Mouse (Mus musculus): Measurements from ENCODE around the gene Gm5741. TPM values are rescaled to one million over a fixed set of nuclear protein-coding genes. Genes with fewer than 3 reads are reported as not detected.

Gene Gm5741
- polyA plus RNA-seq, 1 experiment, result 0.48 TPM

DNA sequence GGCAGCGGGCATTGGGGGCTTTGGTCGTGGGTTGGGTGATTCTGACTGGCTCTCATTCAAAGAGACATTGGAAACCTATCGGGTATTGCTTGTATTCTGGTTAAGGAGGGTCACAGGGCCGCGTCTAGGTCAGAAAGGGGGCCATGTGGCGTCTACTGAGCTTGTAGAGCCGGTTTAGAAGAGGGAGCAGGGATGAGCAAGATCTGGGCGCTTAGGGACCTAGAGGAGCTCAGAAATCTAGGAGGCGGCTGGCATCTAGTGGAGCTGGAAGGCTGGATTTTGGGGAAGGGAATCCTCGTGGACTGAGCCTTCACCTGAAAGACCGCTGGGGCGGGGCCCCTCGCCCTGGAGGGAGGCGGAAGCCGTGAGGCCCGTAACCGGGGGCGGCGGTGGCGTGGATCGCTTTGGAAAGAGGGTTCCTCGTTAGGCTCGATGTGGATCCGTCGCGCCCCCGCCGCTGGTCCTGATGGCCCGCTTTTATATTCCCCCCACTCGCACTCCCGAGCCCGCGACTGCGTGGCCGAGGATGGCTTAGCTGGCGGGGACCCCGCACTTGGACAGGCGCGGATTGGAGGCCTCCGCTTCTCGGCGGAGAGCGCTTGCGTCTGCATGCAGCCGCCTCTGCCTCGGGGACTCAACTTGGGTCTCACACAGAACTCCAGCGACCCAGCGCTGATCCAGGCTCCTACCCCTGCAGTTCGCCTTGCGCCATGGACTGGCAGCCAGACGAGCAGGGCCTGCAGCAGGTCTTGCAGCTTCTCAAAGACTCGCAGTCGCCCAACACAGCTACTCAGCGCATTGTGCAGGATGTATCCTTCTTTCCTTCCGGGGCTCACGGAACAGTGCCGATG is 29.9 kb downstream of the Gm5741 start:
- Histone ChIP-seq H3K27ac (ENCODE audit: insufficient read depth, low read length) (peak overlapping the region; percentile 55), H3K36me3 (ENCODE audit: control insufficient read depth, insufficient read depth, low read length) (peaks cover 7% of the 10 kb centered on the region), H3K27me3 (ENCODE audit: control insufficient read depth, insufficient read depth, low read length) (no peaks in the 10 kb centered on the region), H3K4me1 (ENCODE audit: control insufficient read depth, insufficient read depth, insufficient read length) (peaks cover 8% of the 10 kb centered on the region; the same call in 1 of the 2 replicates), H3K4me3 (ENCODE audit: extremely low read depth, insufficient read depth, insufficient read length) (peak overlapping the region; percentile 88)
- peak in 1 of 2 experiments; percentile 50 for DNase-seq (ENCODE audit: low read depth in 1 of 2, low spot score in 2 of 2)
- WGBS, result under 1% methylated on average over 57 of the region's 57 CpGs
- TF ChIP-seq POLR2A (IDR thresholded peaks at IDR 0.05; ENCODE audit: low read depth, low read length) (no peak), CTCF (IDR thresholded peaks at IDR 0.05; ENCODE audit: extremely low read depth, insufficient read depth, insufficient read length, insufficient replicate concordance) (no peak)

DNA sequence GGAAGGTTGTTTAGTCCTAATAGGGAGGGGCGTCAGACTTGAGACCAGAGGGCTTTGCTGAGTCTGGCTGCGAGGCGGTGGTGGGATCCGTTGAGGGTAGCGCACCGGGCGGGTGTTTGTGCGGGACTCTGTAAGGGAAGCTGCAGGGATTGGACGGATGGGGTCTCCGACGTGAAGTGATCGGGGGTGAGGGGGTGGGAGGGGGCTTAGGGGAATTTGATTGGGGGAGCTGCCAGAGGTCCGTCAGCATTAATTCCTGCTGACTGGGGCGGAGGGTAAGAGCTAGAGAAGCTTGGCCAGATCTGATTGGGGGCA is 30.5 kb downstream of the Gm5741 start:
- peak overlapping the region; percentile 88 for H3K4me3 ChIP-seq (ENCODE audit: extremely low read depth, insufficient read depth, insufficient read length)
- H3K27ac ChIP-seq (ENCODE audit: insufficient read depth, low read length), result peak overlapping the region; percentile 21; the same call in 1 of the 2 replicates
- 2% methylated on average over 14 of the region's 14 CpGs for WGBS
- TF ChIP-seq CTCF (IDR thresholded peaks at IDR 0.05; ENCODE audit: extremely low read depth, insufficient read depth, insufficient read length, insufficient replicate concordance) (no peak), POLR2A (IDR thresholded peaks at IDR 0.05; ENCODE audit: low read depth, low read length) (no peak)
- no peak for DNase-seq (ENCODE audit: low read depth in 1 of 2, low spot score in 2 of 2)
- H3K36me3 ChIP-seq (ENCODE audit: control insufficient read depth, insufficient read depth, low read length), result peaks cover 11% of the 10 kb centered on the region
- H3K4me1 ChIP-seq (ENCODE audit: control insufficient read depth, insufficient read depth, insufficient read length), result peaks cover 8% of the 10 kb centered on the region; the same call in 1 of the 2 replicates
- no peaks in the 10 kb centered on the region for H3K27me3 ChIP-seq (ENCODE audit: control insufficient read depth, insufficient read depth, low read length)

DNA sequence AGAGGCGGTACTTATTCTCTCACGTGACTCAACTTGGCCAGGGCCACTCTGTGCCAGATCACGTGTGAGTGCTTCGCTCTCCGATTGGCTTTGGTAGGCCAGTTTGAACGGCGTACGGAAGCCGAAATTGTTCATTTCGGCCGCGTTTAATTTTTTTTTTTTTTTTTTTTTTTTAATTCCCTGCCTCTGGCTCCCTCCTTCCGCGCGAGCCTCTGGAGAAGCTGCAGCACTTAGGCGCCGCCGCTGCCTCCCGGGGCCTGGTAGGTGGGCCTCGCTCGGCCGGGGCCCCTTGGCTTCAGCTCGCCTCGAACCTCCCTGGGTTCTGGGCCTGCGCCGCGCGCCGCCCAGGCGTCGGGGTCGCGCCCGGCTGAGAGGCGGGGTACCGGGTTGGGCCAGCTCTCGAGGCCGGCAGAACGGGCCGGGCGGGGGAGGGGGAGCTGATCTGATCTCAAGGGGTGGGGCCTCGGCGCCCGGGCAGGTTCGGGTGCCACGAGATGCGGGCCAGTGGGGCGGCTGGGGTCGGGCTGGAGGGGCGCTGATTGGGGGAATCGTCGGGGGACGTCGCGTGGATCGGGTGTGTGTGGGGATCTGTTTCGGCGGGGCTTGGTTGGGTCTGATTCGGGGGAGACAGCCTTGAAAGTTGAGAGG is 30.9 kb downstream of the Gm5741 start, which contains the start of gene Tnpo2:
Gene Tnpo2 (plus strand): TSS at position 198 of the 648 bp plus-strand sequence.
- peak within 1 kb of the TSS; percentile 88 for H3K4me3 ChIP-seq (ENCODE audit: extremely low read depth, insufficient read depth, insufficient read length)
- H3K27ac ChIP-seq (ENCODE audit: insufficient read depth, low read length), result peak within 1 kb of the TSS; percentile 92
- WGBS, result under 1% methylated on average over 57 of the region's 59 CpGs
- peak; percentile 87 to 93 for DNase-seq (ENCODE audit: low read depth in 1 of 2, low spot score in 2 of 2)
- peaks cover 8% of the 10 kb centered on the region; the same call in 1 of the 2 replicates for H3K4me1 ChIP-seq (ENCODE audit: control insufficient read depth, insufficient read depth, insufficient read length)
- peaks cover 11% of the 10 kb centered on the region for H3K36me3 ChIP-seq (ENCODE audit: control insufficient read depth, insufficient read depth, low read length)
- no peak for TF ChIP-seq POLR2A (IDR thresholded peaks at IDR 0.05; ENCODE audit: low read depth, low read length)
- no peak for TF ChIP-seq CTCF (IDR thresholded peaks at IDR 0.05; ENCODE audit: extremely low read depth, insufficient read depth, insufficient read length, insufficient replicate concordance)
- no peaks in the 10 kb centered on the region for H3K27me3 ChIP-seq (ENCODE audit: control insufficient read depth, insufficient read depth, low read length)

DNA sequence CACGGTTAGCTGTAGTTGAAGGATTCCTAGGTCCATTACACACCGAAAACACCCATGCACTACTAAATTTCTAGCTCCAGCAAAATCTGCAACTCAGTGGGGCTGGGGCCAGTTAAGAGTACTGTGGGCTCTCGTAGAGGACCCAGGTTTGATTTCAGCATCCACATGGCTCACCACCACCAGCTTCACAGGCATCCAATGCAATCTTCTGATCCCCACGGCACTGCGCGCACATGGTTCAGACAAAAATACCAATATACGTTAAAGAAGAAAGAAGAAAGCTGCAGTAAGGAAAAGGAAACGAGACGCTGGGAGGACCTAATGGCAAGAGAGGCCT is 31.4 kb downstream of the Gm5741 start:
- Histone ChIP-seq H3K27ac (ENCODE audit: insufficient read depth, low read length) (peak overlapping the region; percentile 82), H3K4me3 (ENCODE audit: extremely low read depth, insufficient read depth, insufficient read length) (peak overlapping the region; percentile 78), H3K4me1 (ENCODE audit: control insufficient read depth, insufficient read depth, insufficient read length) (peaks cover 8% of the 10 kb centered on the region; the same call in 1 of the 2 replicates), H3K36me3 (ENCODE audit: control insufficient read depth, insufficient read depth, low read length) (peaks cover 13% of the 10 kb centered on the region), H3K27me3 (ENCODE audit: control insufficient read depth, insufficient read depth, low read length) (no peaks in the 10 kb centered on the region)
- DNase-seq (ENCODE audit: low read depth in 1 of 2, low spot score in 2 of 2), result no peak
- TF ChIP-seq CTCF (IDR thresholded peaks at IDR 0.05; ENCODE audit: extremely low read depth, insufficient read depth, insufficient read length, insufficient replicate concordance) (no peak), POLR2A (IDR thresholded peaks at IDR 0.05; ENCODE audit: low read depth, low read length) (no peak; the same call in 1 of the 2 replicates)
- under 1% methylated on average over 9 of the region's 9 CpGs for WGBS

DNA sequence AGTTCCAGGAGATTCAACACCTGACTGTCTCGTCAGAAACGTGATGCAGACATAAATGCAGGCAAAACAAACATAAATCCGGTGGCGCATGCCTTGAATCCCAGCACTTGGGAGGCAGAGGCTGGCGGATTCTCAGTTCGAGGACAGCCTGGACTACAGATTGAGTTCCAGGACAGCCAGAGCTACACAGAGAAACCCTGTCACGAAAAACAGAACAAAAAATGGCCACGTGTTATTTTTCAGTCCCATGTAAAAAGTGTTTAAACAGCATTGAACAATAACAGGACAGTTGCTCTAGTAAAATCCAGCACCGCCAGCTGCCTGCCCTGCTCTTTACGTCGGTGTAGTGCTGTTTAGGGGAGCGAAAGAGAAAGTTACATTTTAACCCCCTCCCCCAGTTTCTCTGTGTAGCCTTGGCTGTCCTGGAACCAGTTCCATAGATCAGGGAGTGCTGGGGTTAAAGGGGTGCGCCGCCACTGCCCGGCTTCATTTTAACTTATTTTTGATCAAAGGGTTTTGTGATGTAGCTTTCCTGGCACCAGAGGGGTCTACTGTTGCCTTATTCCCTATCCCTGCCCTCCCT is 32.0 kb downstream of the Gm5741 start:
- Histone ChIP-seq H3K36me3 (ENCODE audit: control insufficient read depth, insufficient read depth, low read length) (peaks cover 11% of the 10 kb centered on the region), H3K4me3 (ENCODE audit: extremely low read depth, insufficient read depth, insufficient read length) (peak overlapping the region; percentile 78), H3K27ac (ENCODE audit: insufficient read depth, low read length) (peak overlapping the region; percentile 30), H3K4me1 (ENCODE audit: control insufficient read depth, insufficient read depth, insufficient read length) (peaks cover 8% of the 10 kb centered on the region; the same call in 1 of the 2 replicates), H3K27me3 (ENCODE audit: control insufficient read depth, insufficient read depth, low read length) (no peaks in the 10 kb centered on the region)
- TF ChIP-seq CTCF (IDR thresholded peaks at IDR 0.05; ENCODE audit: extremely low read depth, insufficient read depth, insufficient read length, insufficient replicate concordance) (no peak), POLR2A (IDR thresholded peaks at IDR 0.05; ENCODE audit: low read depth, low read length) (no peak)
- no peak for DNase-seq (ENCODE audit: low read depth in 1 of 2, low spot score in 2 of 2)
- 1% methylated on average over 15 of the region's 15 CpGs for WGBS

DNA sequence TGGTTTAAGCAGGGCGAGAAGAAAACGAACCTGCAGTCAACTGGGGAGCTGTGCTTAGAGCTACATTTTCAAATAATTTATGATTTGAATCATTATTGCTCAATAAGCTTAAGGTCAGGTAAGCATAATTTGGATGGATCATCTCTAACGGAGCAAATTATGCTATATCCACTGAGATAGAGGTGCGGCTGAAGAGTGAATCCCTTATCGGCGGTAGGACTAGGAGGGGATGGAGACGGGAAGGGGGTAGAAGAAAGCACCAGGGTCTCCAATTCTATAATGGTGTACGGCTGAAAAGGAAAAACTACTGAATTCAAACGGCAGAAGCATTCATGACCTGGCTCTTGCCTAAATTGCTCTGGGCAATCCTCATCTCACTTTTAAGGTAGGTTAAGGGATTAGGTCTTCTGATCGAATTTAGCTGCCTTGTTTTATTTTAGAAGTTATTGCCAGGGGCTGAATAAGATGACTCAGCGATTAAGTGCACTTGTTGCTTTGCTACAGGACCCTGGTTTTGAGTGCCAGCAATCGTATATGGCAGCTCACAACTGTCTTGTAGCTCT is 32.5 kb downstream of the Gm5741 start:
- peaks cover 10% of the 10 kb centered on the region for H3K36me3 ChIP-seq (ENCODE audit: control insufficient read depth, insufficient read depth, low read length)
- TF ChIP-seq POLR2A (IDR thresholded peaks at IDR 0.05; ENCODE audit: low read depth, low read length) (no peak), CTCF (IDR thresholded peaks at IDR 0.05; ENCODE audit: extremely low read depth, insufficient read depth, insufficient read length, insufficient replicate concordance) (no peak)
- no peak for DNase-seq (ENCODE audit: low read depth in 1 of 2, low spot score in 2 of 2)
- 3% methylated on average over 12 of the region's 12 CpGs for WGBS
- peak overlapping the region; percentile 78 for H3K4me3 ChIP-seq (ENCODE audit: extremely low read depth, insufficient read depth, insufficient read length)
- no peaks in the 10 kb centered on the region for H3K27me3 ChIP-seq (ENCODE audit: control insufficient read depth, insufficient read depth, low read length)
- peaks cover 8% of the 10 kb centered on the region; the same call in 1 of the 2 replicates for H3K4me1 ChIP-seq (ENCODE audit: control insufficient read depth, insufficient read depth, insufficient read length)
- peak overlapping the region; percentile 30; the same call in 1 of the 2 replicates for H3K27ac ChIP-seq (ENCODE audit: insufficient read depth, low read length)

All from spleen, adult 2 months (tissue).